Mouse (Mus musculus): ENCODE data around the gene 1300017J02Rik. TPM values are rescaled to one million over a fixed set of nuclear protein-coding genes. Genes with fewer than 3 reads are reported as not detected.

The 1300017J02Rik gene
- polyA plus RNA-seq, 1 experiment from 2014 or later = 2.2 TPM

DNA sequence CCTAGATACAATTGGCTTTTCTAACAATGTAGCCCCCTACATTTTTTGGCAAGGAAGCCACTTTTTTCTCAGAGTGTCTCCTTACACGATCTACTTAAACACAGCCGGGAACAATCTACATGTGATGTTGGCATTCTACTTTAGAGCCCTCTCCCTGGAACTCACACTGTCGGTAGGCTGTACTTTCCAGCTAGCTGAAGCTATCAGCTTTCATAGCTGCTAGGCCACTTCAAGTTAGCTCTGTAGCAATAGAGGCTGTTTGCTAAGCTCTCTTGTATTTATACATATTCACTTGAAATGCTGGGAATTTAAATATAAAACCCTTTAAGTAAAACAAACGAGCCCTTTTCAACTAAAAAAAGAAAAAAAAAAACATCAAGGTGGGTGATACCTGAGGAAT is 2.6 kb downstream of the 1300017J02Rik start:
- H3K9ac ChIP-seq = no peak overlapping the region
- 0 out of 2 replicates have a peak, but pooled peaks cover 3% of the 10 kb centered on the region for H3K36me3 ChIP-seq
- peaks cover 21% of the 10 kb centered on the region for H3K4me1 ChIP-seq
- no peaks in the 10 kb centered on the region for H3K9me3 ChIP-seq (replicated peaks)
- H3K4me3 ChIP-seq (replicated peaks) = no peak overlapping the region
- H3K4me2 ChIP-seq = no peak overlapping the region
- no peak for ATAC-seq (replicated peaks; ENCODE audit: low FRiP score)
- 78% methylated on average over 4 of the region's 4 CpGs for WGBS
- no peaks in the 10 kb centered on the region for H3K27me3 ChIP-seq
- H3K27ac ChIP-seq = no peak overlapping the region

DNA sequence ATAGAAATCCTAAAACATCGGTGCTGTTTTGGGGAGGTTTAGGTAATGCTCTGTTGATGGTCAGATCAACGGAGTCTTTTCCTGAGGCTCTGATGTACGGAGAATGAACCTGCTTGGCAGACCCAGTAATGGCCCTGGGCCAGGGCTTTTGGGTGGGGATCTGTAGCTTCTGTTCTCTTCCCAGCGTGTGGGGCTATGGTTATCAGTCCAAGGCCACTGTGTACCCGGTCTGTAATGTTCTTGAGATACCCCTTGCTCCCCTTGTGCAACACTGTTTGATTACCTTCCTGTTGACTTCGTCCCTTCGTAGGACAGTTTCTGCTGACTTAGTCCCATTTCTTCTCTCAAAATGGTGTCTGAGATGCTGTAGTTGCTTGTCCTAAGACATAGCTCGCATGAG is 3.8 kb downstream of the 1300017J02Rik start:
- Histone ChIP-seq H3K9ac (no peak overlapping the region), H3K27me3 (no peaks in the 10 kb centered on the region), H3K4me3 (replicated peaks) (no peak overlapping the region), H3K36me3 (no peaks in the 10 kb centered on the region), H3K9me3 (replicated peaks) (no peaks in the 10 kb centered on the region), H3K4me1 (peaks cover 12% of the 10 kb centered on the region; the same call in 1 of the 2 replicates), H3K4me2 (no peak overlapping the region), H3K27ac (no peak overlapping the region)
- ATAC-seq (replicated peaks; ENCODE audit: low FRiP score) = no peak
- 93% methylated on average over 8 of the region's 8 CpGs for WGBS

DNA sequence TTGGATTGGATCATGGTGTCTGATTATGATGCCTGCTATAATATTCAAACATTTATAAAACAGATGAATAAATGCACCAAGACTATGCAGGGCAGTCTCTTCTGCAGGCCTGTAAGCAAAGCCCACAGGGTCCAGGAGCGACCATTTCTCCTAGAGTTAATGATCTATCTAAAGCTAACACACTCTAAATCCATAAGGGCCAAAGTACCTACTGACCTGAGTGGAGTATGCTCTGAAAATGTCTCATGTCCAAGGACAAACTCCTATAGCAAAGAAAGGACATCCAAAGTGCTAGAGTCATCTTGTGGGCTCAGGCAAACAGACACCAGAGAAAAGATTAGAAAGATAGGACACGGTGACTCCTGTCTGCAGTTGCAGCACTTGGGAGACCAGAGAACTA is 10.4 kb downstream of the 1300017J02Rik start:
- ATAC-seq (replicated peaks; ENCODE audit: low FRiP score) = no peak
- no peaks in the 10 kb centered on the region for H3K9me3 ChIP-seq (replicated peaks)
- H3K4me2 ChIP-seq = no peak overlapping the region
- H3K4me1 ChIP-seq = no peaks in the 10 kb centered on the region
- 88% methylated on average over 2 of the region's 2 CpGs for WGBS
- H3K27me3 ChIP-seq = no peaks in the 10 kb centered on the region
- no peak overlapping the region for H3K9ac ChIP-seq
- H3K4me3 ChIP-seq (replicated peaks) = no peak overlapping the region
- H3K36me3 ChIP-seq = no peaks in the 10 kb centered on the region
- H3K27ac ChIP-seq = no peak overlapping the region

DNA sequence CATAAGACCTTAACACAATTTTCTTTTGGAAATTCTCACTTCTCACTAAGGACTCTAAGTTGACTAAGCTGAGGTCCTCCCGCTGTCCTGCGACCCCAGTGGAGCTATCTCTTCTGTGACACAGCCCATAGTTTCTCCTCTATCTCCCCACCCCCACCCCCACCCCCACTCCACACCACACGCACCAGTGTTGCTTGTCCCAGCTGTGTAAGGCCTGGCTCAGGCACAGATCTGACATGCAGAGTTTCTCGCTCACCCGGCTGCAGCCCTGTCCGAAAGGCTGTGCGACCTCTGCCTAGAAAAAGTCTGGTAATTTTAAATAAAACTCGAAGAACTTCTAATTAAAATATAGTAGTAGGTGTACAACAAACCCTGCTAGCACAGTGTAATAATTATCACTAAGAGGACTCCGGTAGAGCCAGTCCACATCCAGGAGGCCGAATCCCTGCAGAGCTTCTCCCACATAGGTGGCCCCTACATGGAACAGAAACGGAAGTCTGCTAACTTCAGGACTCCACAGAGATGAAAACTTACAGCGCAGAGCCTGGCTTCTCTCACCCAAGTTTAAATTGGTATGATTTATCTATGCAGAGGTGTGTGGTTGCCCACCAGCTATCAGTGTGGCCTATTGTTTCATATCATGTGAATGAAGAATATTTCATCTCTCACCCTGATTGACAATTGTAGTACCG is 16.2 kb downstream of the 1300017J02Rik start:
- H3K4me3 ChIP-seq (replicated peaks) = no peak overlapping the region
- H3K36me3 ChIP-seq = no peaks in the 10 kb centered on the region
- no peaks in the 10 kb centered on the region for H3K9me3 ChIP-seq (replicated peaks)
- no peak for ATAC-seq (replicated peaks; ENCODE audit: low FRiP score)
- no peak overlapping the region for H3K27ac ChIP-seq
- no peaks in the 10 kb centered on the region for H3K27me3 ChIP-seq
- 89% methylated on average over 13 of the region's 13 CpGs for WGBS
- no peaks in the 10 kb centered on the region for H3K4me1 ChIP-seq
- no peak overlapping the region for H3K4me2 ChIP-seq
- no peak overlapping the region for H3K9ac ChIP-seq

DNA sequence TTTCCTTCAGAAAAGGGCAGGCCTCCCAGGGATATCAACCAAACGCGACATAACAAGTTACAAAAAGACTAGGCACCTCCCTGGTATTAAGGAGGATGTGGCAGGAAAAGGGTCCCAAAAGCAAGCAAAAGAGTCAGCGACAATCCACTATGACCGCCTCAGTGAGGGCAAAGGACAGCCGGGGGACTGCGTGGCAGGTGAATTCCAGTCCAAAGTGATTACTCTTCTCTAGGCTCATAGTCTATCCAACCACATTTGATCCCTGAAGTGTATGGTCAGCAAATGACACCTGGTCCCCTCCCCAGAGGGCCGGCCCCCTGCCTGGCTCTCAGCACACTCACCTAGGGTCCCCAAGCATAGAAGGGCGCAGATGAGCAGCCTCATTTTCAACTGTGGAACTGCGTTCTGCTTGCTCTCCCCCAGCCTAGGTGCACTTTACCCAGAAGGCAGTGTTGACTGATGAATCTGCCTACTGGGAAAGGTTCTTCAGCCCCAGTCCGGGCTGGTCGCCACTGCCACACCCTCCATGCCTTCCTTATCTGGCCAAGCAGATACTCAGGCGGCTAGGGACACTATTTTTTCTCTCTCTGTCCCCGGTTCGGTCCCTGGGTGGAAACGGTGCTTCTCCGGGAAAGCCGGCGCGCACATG is 16.9 kb downstream of the 1300017J02Rik start:
- no peaks in the 10 kb centered on the region for H3K36me3 ChIP-seq
- H3K27ac ChIP-seq = no peak overlapping the region
- H3K9me3 ChIP-seq (replicated peaks) = no peaks in the 10 kb centered on the region
- no peaks in the 10 kb centered on the region for H3K27me3 ChIP-seq
- H3K4me3 ChIP-seq (replicated peaks) = no peak overlapping the region
- ATAC-seq (replicated peaks; ENCODE audit: low FRiP score) = peak; percentile 82
- no peak overlapping the region for H3K9ac ChIP-seq
- 89% methylated on average over 19 of the region's 19 CpGs for WGBS
- no peaks in the 10 kb centered on the region for H3K4me1 ChIP-seq
- no peak overlapping the region for H3K4me2 ChIP-seq

DNA sequence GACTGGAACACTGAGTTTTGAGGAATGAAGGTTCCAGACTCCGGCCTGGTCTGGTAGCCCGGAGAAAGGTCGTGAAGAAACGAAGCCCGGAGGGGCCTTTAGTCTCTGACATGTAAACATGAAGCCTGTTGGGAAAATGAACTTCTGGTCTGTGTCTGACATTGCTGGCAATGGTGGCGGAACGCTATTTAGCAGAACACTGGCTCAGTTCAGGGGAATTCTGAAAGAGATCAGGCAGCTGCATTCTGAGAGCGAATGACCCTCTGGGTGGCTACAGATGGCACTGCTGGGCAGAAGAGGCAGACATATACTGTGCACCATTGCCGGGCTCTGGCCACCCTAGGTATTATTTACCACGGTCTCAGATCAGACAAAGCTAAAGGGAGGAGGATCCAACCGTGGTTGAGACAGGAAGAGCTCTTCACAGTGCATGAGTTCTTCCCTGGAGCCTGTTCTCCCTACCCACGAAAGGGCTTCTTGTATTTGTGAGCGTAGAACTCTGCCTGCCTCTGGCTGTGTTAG is 17.9 kb downstream of the 1300017J02Rik start:
- no peak overlapping the region for H3K9ac ChIP-seq
- no peak overlapping the region; the same call in 1 of the 2 replicates for H3K27ac ChIP-seq
- ATAC-seq (replicated peaks; ENCODE audit: low FRiP score) = no peak
- no peaks in the 10 kb centered on the region for H3K4me1 ChIP-seq
- no peaks in the 10 kb centered on the region for H3K27me3 ChIP-seq
- H3K4me3 ChIP-seq (replicated peaks) = no peak overlapping the region
- WGBS = 59% methylated on average over 13 of the region's 13 CpGs
- H3K9me3 ChIP-seq (replicated peaks) = no peaks in the 10 kb centered on the region
- H3K36me3 ChIP-seq = no peaks in the 10 kb centered on the region
- no peak overlapping the region for H3K4me2 ChIP-seq

DNA sequence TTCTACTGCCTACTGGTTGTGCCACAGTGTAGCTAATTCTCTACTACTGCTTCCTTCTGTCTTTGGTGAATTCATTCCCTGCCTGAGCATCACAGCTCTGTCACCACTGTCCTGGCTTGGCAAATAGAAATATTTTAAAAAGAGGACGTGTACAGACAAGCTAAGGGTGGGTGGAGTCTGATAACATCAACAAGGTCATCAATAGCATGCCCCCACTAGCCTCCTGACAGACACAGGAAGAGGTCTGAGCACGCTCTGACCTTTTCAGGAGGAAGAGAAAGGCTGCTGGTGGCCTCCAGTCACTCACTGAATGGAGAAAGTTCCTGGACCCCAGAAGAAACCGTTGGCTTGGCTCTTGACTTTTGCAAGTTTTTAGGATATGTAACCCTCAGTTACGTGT is 18.5 kb downstream of the 1300017J02Rik start:
- Histone ChIP-seq H3K27me3 (no peaks in the 10 kb centered on the region), H3K9ac (no peak overlapping the region), H3K36me3 (no peaks in the 10 kb centered on the region), H3K4me1 (no peaks in the 10 kb centered on the region), H3K27ac (no peak overlapping the region), H3K9me3 (replicated peaks) (no peaks in the 10 kb centered on the region), H3K4me3 (replicated peaks) (no peak overlapping the region), H3K4me2 (no peak overlapping the region)
- WGBS = 43% methylated on average over 4 of the region's 4 CpGs
- no peak for ATAC-seq (replicated peaks; ENCODE audit: low FRiP score)

DNA sequence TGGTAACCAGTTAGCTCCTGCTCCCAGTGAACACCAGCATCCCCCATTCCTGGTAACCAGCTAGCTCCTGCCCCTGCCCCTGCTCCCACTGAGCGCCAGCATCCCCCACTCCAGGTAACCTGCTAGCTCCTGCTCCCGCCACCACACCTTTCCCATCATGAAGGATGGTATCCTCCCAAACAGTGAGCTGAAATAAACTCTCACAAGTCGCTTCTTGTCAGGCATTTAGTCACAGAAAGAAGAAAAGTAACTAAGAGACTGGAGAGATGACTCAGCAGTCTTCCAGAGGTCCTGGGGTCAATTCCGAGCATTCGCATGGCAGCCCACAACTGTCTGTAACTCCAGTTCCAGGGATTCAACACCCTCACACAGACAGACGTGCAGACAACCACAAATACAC is 28.0 kb downstream of the 1300017J02Rik start:
- ATAC-seq (replicated peaks; ENCODE audit: low FRiP score) = no peak
- no peak overlapping the region for H3K4me3 ChIP-seq (replicated peaks)
- no peak overlapping the region for H3K27ac ChIP-seq
- no peaks in the 10 kb centered on the region for H3K4me1 ChIP-seq
- no peak overlapping the region for H3K9ac ChIP-seq
- H3K36me3 ChIP-seq = no peaks in the 10 kb centered on the region
- H3K27me3 ChIP-seq = no peaks in the 10 kb centered on the region
- no peaks in the 10 kb centered on the region for H3K9me3 ChIP-seq (replicated peaks)
- WGBS = 87% methylated on average over 6 of the region's 6 CpGs
- no peak overlapping the region for H3K4me2 ChIP-seq

DNA sequence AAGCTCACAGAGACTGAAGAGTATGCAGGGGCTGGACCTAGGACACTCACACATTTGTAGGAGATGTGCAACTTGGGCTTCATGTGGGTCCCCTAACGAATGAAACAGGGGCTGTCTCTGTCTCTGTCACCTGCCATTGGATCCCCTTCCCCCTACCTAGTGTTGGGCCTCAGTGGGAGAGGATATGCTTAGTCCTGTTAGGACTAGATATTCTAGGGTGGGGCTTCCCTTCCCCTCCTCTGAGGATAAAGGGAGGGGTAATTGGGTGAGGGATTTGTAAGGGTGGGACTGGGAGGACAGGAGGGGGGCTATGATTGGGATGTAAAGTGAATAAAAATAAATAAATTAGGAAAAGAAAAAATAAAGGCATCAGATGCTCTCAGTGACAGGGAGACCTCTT is 29.2 kb downstream of the 1300017J02Rik start:
- Histone ChIP-seq H3K9ac (no peak overlapping the region), H3K9me3 (replicated peaks) (no peaks in the 10 kb centered on the region), H3K4me2 (no peak overlapping the region), H3K27ac (no peak overlapping the region), H3K4me3 (replicated peaks) (no peak overlapping the region), H3K27me3 (no peaks in the 10 kb centered on the region), H3K4me1 (no peaks in the 10 kb centered on the region), H3K36me3 (no peaks in the 10 kb centered on the region)
- ATAC-seq (replicated peaks; ENCODE audit: low FRiP score) = no peak
- WGBS = 58% methylated on average over 1 of the region's 1 CpGs

DNA sequence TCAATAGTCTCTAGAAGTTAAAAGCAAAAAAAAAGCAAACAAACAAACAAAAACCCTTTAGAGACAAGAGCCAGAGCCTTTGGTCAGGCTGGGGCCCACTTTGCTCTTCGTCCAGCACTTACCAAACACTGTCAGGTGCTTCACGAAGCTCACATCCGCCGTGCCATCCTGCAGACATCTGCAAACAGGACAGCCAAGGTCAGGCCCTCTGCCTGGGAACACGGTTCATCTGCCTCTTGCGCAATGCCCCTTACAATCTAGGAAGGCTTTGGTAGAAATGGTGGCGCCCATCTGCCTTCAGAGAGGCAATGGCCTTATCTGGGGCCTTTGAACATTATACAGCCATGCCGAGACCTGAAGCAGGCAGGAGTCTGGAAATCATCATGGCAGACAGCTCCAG is 30.1 kb downstream of the 1300017J02Rik start:
- H3K4me3 ChIP-seq (replicated peaks) = no peak overlapping the region
- H3K4me2 ChIP-seq = no peak overlapping the region
- H3K27ac ChIP-seq = no peak overlapping the region
- H3K9me3 ChIP-seq (replicated peaks) = no peaks in the 10 kb centered on the region
- ATAC-seq (replicated peaks; ENCODE audit: low FRiP score) = no peak
- no peak overlapping the region for H3K9ac ChIP-seq
- H3K27me3 ChIP-seq = no peaks in the 10 kb centered on the region
- 85% methylated on average over 8 of the region's 8 CpGs for WGBS
- no peaks in the 10 kb centered on the region for H3K36me3 ChIP-seq
- H3K4me1 ChIP-seq = no peaks in the 10 kb centered on the region

DNA sequence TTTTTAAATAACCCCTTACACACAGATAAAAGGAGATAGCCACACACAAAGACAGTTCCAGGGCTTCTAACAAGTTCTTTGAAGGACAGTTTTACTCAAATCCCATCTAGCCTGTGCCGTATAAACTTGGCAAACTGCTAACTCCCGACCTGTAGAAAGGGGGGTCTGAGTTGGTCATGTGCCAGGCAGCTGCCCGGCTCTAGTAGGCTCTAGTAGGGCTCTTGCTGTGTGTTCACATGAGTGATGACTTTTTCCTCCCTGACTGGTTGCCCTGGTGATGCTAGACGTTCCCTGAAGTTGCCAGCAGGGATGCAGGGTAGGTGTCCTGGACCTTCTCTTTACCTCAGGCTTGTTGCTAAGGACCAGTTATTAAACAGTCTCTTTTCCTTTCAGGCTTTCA is 33.8 kb downstream of the 1300017J02Rik start:
- no peaks in the 10 kb centered on the region for H3K36me3 ChIP-seq
- no peak overlapping the region for H3K4me3 ChIP-seq (replicated peaks)
- H3K27me3 ChIP-seq = no peaks in the 10 kb centered on the region
- no peak overlapping the region for H3K4me2 ChIP-seq
- no peaks in the 10 kb centered on the region for H3K4me1 ChIP-seq
- no peaks in the 10 kb centered on the region for H3K9me3 ChIP-seq (replicated peaks)
- H3K9ac ChIP-seq = no peak overlapping the region
- ATAC-seq (replicated peaks; ENCODE audit: low FRiP score) = no peak
- WGBS = 27% methylated on average over 4 of the region's 4 CpGs
- no peak overlapping the region for H3K27ac ChIP-seq

DNA sequence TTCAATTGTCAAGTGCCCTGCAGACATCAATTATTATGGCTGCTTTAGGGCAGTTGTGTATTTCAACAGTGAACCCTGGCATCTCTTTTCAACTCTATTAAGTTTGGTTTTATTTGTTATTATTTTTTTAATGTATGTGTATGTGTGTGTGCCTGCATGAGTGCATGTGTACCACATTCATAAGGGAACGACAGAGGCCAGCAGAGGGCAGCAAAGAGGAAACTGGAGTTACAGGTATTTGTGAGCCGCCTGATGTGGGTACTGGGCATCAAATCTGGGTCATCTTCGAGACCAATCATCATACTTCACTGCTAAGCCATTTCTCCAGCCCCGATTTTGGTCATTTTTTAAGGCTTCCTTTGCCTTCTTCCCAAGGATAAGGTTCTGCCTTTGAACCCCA is 39.1 kb downstream of the 1300017J02Rik start:
- Histone ChIP-seq H3K27ac (no peak overlapping the region), H3K27me3 (no peaks in the 10 kb centered on the region), H3K9ac (no peak overlapping the region), H3K4me1 (no peaks in the 10 kb centered on the region), H3K4me2 (no peak overlapping the region), H3K4me3 (replicated peaks) (no peak overlapping the region), H3K36me3 (no peaks in the 10 kb centered on the region), H3K9me3 (replicated peaks) (no peaks in the 10 kb centered on the region)
- 87% methylated on average over 4 of the region's 4 CpGs for WGBS
- no peak for ATAC-seq (replicated peaks; ENCODE audit: low FRiP score)
